Mouse (Mus musculus): ENCODE results near the gene Ak9. TPM values are rescaled to one million over a fixed set of nuclear protein-coding genes. Genes with fewer than 3 reads are reported as not detected.

Gene Ak9
- polyA plus RNA-seq, 1 experiment: not detected

GRCm38 (mm10) chr10:41341346-41341745 is 37.6 kb downstream of the Ak9 start:
- H3K79me2 ChIP-seq (ENCODE audit: control insufficient read depth, insufficient read depth): no peaks in the 10 kb centered on the region
- H3K27me3 ChIP-seq (ENCODE audit: control insufficient read depth, insufficient read depth, insufficient read length): peaks cover 4% of the 10 kb centered on the region
- H3K36me3 ChIP-seq (ENCODE audit: control insufficient read depth, insufficient read depth): no peaks in the 10 kb centered on the region
- no peaks in the 10 kb centered on the region for H3K79me3 ChIP-seq (ENCODE audit: low read depth)
- TF ChIP-seq CTCF (IDR thresholded peaks at IDR 0.05; ENCODE audit: control insufficient read depth, insufficient read depth, insufficient read length) (no peak), MAX (IDR thresholded peaks at IDR 0.05) (no peak), USF1 (IDR thresholded peaks at IDR 0.05; ENCODE audit: low read depth) (no peak), MYOG (IDR thresholded peaks at IDR 0.05; ENCODE audit: control insufficient read depth, extremely low read depth, insufficient read length) (no peak), FOSL1 (IDR thresholded peaks at IDR 0.05; ENCODE audit: insufficient read depth, low read length, poor library complexity, severe bottlenecking) (no peak), CEBPB (IDR thresholded peaks at IDR 0.05; ENCODE audit: low read depth) (no peak), MYOD1 (IDR thresholded peaks at IDR 0.05; ENCODE audit: control insufficient read depth, insufficient read length, low read depth) (no peak)
- no peak overlapping the region for H3ac ChIP-seq (ENCODE audit: control insufficient read depth, insufficient read length, low read depth)
- H3K4me3 ChIP-seq (ENCODE audit: insufficient read depth, poor library complexity, severe bottlenecking): no peak overlapping the region

GRCm38 (mm10) chr10:41365086-41365485 is 61.3 kb downstream of the Ak9 start:
- Histone ChIP-seq H3K4me3 (ENCODE audit: insufficient read depth, poor library complexity, severe bottlenecking) (no peak overlapping the region), H3K79me3 (ENCODE audit: low read depth) (no peaks in the 10 kb centered on the region), H3K79me2 (ENCODE audit: control insufficient read depth, insufficient read depth) (no peaks in the 10 kb centered on the region), H3K27me3 (ENCODE audit: control insufficient read depth, insufficient read depth, insufficient read length) (peaks cover 28% of the 10 kb centered on the region), H3ac (ENCODE audit: control insufficient read depth, insufficient read length, low read depth) (no peak overlapping the region), H3K36me3 (ENCODE audit: control insufficient read depth, insufficient read depth) (no peaks in the 10 kb centered on the region)
- TF ChIP-seq CEBPB (IDR thresholded peaks at IDR 0.05; ENCODE audit: low read depth) (no peak), MYOG (IDR thresholded peaks at IDR 0.05; ENCODE audit: control insufficient read depth, extremely low read depth, insufficient read length) (no peak), MAX (IDR thresholded peaks at IDR 0.05) (no peak), FOSL1 (IDR thresholded peaks at IDR 0.05; ENCODE audit: insufficient read depth, low read length, poor library complexity, severe bottlenecking) (no peak), CTCF (IDR thresholded peaks at IDR 0.05; ENCODE audit: control insufficient read depth, insufficient read depth, insufficient read length) (no peak), USF1 (IDR thresholded peaks at IDR 0.05; ENCODE audit: low read depth) (no peak), MYOD1 (IDR thresholded peaks at IDR 0.05; ENCODE audit: control insufficient read depth, insufficient read length, low read depth) (no peak)

GRCm38 (mm10) chr10:41380466-41380865 is 76.7 kb downstream of the Ak9 start:
- H3K79me2 ChIP-seq (ENCODE audit: control insufficient read depth, insufficient read depth): no peaks in the 10 kb centered on the region
- no peaks in the 10 kb centered on the region for H3K79me3 ChIP-seq (ENCODE audit: low read depth)
- TF ChIP-seq CTCF (IDR thresholded peaks at IDR 0.05; ENCODE audit: control insufficient read depth, insufficient read depth, insufficient read length) (no peak), CEBPB (IDR thresholded peaks at IDR 0.05; ENCODE audit: low read depth) (no peak)
- H3K36me3 ChIP-seq (ENCODE audit: control insufficient read depth, insufficient read depth): no peaks in the 10 kb centered on the region
- no peak overlapping the region for H3K4me3 ChIP-seq (ENCODE audit: insufficient read depth, poor library complexity, severe bottlenecking)
- H3ac ChIP-seq (ENCODE audit: control insufficient read depth, insufficient read length, low read depth): no peak overlapping the region
- H3K27me3 ChIP-seq (ENCODE audit: control insufficient read depth, insufficient read depth, insufficient read length): peaks cover 3% of the 10 kb centered on the region

GRCm38 (mm10) chr10:41385506-41386221 is 81.9 kb downstream of the Ak9 start:
- Histone ChIP-seq H3K79me2 (ENCODE audit: control insufficient read depth, insufficient read depth) (no peaks in the 10 kb centered on the region), H3K36me3 (ENCODE audit: control insufficient read depth, insufficient read depth) (no peaks in the 10 kb centered on the region), H3K79me3 (ENCODE audit: low read depth) (no peaks in the 10 kb centered on the region), H3ac (ENCODE audit: control insufficient read depth, insufficient read length, low read depth) (no peak overlapping the region), H3K27me3 (ENCODE audit: control insufficient read depth, insufficient read depth, insufficient read length) (peaks cover 6% of the 10 kb centered on the region), H3K4me3 (ENCODE audit: insufficient read depth, poor library complexity, severe bottlenecking) (no peak overlapping the region)
- TF ChIP-seq CEBPB (IDR thresholded peaks at IDR 0.05; ENCODE audit: low read depth) (no peak), FOSL1 (IDR thresholded peaks at IDR 0.05; ENCODE audit: insufficient read depth, low read length, poor library complexity, severe bottlenecking) (no peak), MYOD1 (IDR thresholded peaks at IDR 0.05; ENCODE audit: control insufficient read depth, insufficient read length, low read depth) (no peak), USF1 (IDR thresholded peaks at IDR 0.05; ENCODE audit: low read depth) (no peak), CTCF (IDR thresholded peaks at IDR 0.05; ENCODE audit: control insufficient read depth, insufficient read depth, insufficient read length) (no peak), MYOG (IDR thresholded peaks at IDR 0.05; ENCODE audit: control insufficient read depth, extremely low read depth, insufficient read length) (no peak), MAX (IDR thresholded peaks at IDR 0.05) (no peak)

GRCm38 (mm10) chr10:41393555-41393954 is 89.8 kb downstream of the Ak9 start:
- Histone ChIP-seq H3K27me3 (ENCODE audit: control insufficient read depth, insufficient read depth, insufficient read length) (no peaks in the 10 kb centered on the region), H3K79me2 (ENCODE audit: control insufficient read depth, insufficient read depth) (no peaks in the 10 kb centered on the region), H3K79me3 (ENCODE audit: low read depth) (no peaks in the 10 kb centered on the region), H3K4me3 (ENCODE audit: insufficient read depth, poor library complexity, severe bottlenecking) (no peak overlapping the region), H3ac (ENCODE audit: control insufficient read depth, insufficient read length, low read depth) (no peak overlapping the region), H3K36me3 (ENCODE audit: control insufficient read depth, insufficient read depth) (no peaks in the 10 kb centered on the region)
- TF ChIP-seq USF1 (IDR thresholded peaks at IDR 0.05; ENCODE audit: low read depth) (no peak), MYOG (IDR thresholded peaks at IDR 0.05; ENCODE audit: control insufficient read depth, extremely low read depth, insufficient read length) (no peak), CTCF (IDR thresholded peaks at IDR 0.05; ENCODE audit: control insufficient read depth, insufficient read depth, insufficient read length) (no peak), CEBPB (IDR thresholded peaks at IDR 0.05; ENCODE audit: low read depth) (no peak), FOSL1 (IDR thresholded peaks at IDR 0.05; ENCODE audit: insufficient read depth, low read length, poor library complexity, severe bottlenecking) (no peak), MYOD1 (IDR thresholded peaks at IDR 0.05; ENCODE audit: control insufficient read depth, insufficient read length, low read depth) (no peak), MAX (IDR thresholded peaks at IDR 0.05) (no peak)

GRCm38 (mm10) chr10:41401097-41401496 is 97.3 kb downstream of the Ak9 start:
- no peaks in the 10 kb centered on the region for H3K79me2 ChIP-seq (ENCODE audit: control insufficient read depth, insufficient read depth)
- TF ChIP-seq MAX (IDR thresholded peaks at IDR 0.05) (no peak), CTCF (IDR thresholded peaks at IDR 0.05; ENCODE audit: control insufficient read depth, insufficient read depth, insufficient read length) (no peak), USF1 (IDR thresholded peaks at IDR 0.05; ENCODE audit: low read depth) (no peak), FOSL1 (IDR thresholded peaks at IDR 0.05; ENCODE audit: insufficient read depth, low read length, poor library complexity, severe bottlenecking) (no peak), CEBPB (IDR thresholded peaks at IDR 0.05; ENCODE audit: low read depth) (no peak), MYOG (IDR thresholded peaks at IDR 0.05; ENCODE audit: control insufficient read depth, extremely low read depth, insufficient read length) (no peak), MYOD1 (IDR thresholded peaks at IDR 0.05; ENCODE audit: control insufficient read depth, insufficient read length, low read depth) (no peak)
- H3K36me3 ChIP-seq (ENCODE audit: control insufficient read depth, insufficient read depth): no peaks in the 10 kb centered on the region
- no peaks in the 10 kb centered on the region for H3K27me3 ChIP-seq (ENCODE audit: control insufficient read depth, insufficient read depth, insufficient read length)
- H3ac ChIP-seq (ENCODE audit: control insufficient read depth, insufficient read length, low read depth): no peak overlapping the region
- no peaks in the 10 kb centered on the region for H3K79me3 ChIP-seq (ENCODE audit: low read depth)
- no peak overlapping the region for H3K4me3 ChIP-seq (ENCODE audit: insufficient read depth, poor library complexity, severe bottlenecking)

Data from C2C12 (cell line).